Mouse (Mus musculus): ENCODE measurements around the gene Dclk2.

DNA sequence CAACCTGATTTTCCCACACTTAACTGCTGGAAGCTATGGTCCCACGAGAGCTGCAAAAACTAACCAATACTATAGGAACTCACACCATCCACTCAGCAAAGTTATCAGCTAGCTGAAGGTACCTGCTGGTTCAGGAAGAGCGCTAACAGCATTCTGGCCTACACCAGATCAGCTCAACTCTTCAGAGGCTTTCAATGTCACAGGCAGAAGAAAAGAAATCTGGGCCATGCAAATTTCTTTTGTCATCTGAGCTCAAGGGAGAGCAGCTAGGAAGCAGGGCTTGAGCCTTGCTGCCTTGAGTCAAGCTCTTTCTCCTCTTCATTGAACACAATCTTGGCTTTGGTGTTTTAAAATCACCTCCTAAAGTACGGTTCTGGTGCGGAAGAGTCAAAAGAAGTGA lies 4.0 kb downstream of the Dclk2 start:
- TF ChIP-seq CTCF (IDR thresholded peaks at IDR 0.05; ENCODE audit: borderline replicate concordance, insufficient read depth, low read length) = no peak
- no peak for TF ChIP-seq POLR2A (IDR thresholded peaks at IDR 0.05; ENCODE audit: low read depth, low read length)
